Mouse (Mus musculus) CD4-positive helper T cell, adult 2 months (primary cell): ENCODE data around the gene Ank.
A peak's percentile ranks its signal among the peaks of the same experiment; 100 is the strongest.

Experiments used
- DNase-seq: peaks from one replicate; pipeline ENCODE4 v3.0.0-alpha.2; 2012; ENCODE audit warnings: low read depth, missing footprints, low spot score

Gene Ank

DNA sequence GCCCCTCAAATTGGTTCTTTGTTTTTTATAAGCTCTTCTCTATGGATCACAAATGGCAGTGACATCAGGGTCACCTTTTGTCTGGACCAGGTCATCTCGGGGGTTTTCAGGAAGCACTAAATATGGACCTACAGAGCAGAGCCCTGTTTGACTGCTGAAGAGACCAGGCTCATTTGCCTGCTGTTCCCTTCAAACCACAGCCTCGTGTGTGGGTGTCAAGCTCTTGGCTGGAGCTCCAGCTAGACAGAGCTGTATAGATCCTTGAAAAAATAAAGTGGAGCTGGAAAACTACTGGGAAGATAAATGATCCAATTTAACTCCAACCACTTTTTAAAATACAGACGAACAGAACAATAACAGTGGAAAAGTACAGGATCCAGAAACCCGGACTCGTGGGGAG, 70.3 kb downstream of the Ank start:
- no peak for DNase-seq

- DNase-seq = no peak
Observed at GRCm38 (mm10) chr15:27537519-27538223, 71.2 kb downstream of the Ank start.

DNA sequence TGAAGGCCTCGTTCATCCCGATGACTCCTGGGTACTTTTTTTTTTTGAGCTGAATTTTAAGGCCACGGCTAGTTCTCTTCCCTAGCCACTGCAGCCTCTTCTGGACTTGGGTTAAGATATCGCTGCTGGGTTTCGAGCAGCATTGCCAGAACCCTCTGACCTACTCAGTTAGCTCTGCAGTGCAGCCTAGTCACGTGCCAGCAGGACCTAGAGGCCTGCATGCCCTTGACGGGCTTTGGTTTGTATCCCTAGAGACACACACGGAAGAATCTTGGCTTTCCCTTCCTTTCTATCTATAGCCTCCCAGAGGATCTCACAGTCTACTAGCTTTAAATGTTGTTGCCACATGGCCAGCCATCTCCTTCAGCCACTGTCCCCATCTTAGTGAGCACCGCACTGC, 73.3 kb downstream of the Ank start:
- no peak for DNase-seq

- no peak for DNase-seq
Observed at GRCm38 (mm10) chr15:27545203-27545602, 78.7 kb downstream of the Ank start.

GRCm38 (mm10) chr15:27548110-27548509, 81.6 kb downstream of the Ank start:
- no peak for DNase-seq

GRCm38 (mm10) chr15:27549071-27549470, 82.6 kb downstream of the Ank start:
- no peak for DNase-seq

- no peak for DNase-seq
Observed at GRCm38 (mm10) chr15:27549878-27550277, 83.4 kb downstream of the Ank start.

- DNase-seq = no peak
Observed at GRCm38 (mm10) chr15:27550358-27550992, 84.0 kb downstream of the Ank start.

GRCm38 (mm10) chr15:27551117-27552114, 84.9 kb downstream of the Ank start:
- DNase-seq = no peak

DNA sequence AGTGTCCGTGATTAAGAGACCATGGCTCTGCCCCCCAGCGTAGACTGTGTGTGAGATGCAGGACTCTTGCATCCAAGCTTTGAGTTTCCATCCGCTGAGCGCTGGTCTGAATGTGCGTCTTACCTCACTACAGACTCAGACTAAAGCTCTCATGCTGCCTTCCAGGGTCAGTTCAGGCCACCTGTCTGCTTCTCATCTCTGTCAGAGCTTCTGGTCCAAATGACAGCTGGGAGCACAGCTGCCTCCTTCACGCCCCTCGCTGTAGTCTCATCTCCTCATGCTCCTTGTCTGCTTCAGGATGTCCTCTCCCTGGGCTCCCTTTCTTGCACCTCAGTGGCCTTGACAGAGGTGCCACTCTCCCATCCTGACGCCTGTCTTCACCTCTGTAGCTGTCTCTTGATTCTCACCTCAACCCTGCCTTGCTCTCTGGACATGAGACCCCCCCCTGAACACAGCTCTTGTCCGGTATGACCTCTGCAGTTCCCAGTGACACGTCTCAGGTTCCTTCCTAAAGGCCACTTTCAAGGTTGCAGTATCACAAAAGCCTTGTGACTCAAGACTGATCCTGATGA, 85.7 kb downstream of the Ank start:
- DNase-seq = no peak

DNA sequence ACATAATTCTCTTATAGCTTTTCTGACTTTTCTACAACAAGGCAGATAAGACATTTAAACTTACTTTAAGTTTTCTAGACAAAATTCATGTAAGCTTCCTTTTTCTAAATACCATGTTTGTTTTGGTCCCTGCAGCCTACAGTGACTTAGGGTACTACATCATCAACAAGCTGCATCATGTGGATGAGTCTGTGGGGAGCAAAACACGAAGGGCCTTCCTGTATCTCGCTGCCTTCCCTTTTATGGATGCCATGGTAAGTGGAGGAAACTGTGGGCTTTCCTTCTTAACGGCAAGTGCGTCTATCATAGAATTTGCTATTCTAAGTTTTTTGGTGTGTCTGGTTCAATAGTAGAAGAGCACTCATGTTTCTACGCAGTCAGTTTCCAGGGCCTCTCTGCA, 87.1 kb downstream of the Ank start:
- DNase-seq = no peak

GRCm38 (mm10) chr15:27558456-27559147, 92.1 kb downstream of the Ank start:
- DNase-seq = no peak

- DNase-seq = no peak
Observed at GRCm38 (mm10) chr15:27560315-27560714, 93.8 kb downstream of the Ank start.

DNA sequence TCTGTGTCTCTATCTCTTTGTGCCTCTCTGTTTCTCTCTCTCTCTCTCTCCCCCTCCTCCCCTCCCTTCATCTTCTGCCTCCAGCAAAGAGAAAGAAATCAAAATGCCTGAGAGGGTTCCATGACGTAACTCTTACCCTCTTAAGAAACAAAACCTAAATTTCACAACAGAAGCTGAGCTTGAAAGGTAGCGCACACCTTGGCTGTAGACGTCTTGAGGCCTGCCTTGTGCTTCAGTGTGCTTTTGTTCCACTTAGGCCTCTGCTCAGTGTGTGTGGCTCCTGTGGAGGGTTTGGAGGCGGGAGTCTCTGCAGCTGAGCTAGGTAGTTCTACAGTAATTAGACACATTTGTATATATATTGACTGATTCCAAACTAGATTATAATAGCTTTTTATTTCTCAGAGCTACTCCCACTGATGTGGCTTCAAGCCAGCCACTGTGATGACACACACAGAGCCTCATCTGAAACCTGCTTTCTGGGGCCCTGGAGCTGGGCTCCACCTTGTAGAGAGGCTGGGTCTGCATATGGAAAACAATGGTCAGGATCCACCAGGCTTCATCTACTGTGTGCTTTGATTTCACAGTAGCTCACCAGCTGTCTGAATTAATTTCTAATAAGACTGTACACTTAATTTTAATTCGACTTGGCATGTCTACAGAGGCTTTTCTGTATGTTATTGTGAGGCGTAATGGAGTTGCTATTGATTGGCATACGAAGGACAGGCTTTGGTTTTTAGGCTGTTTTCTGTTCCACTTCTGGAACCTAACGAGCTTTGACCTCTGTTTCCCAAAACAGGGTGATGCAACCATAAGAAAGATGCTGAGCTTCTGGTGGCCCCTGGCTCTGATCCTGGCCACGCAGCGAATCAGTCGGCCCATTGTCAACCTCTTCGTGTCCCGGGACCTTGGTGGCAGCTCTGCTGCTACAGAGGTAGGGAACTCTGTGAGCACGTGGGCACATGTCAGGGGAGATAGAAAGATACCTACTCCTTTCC, 97.9 kb downstream of the Ank start:
- peak; percentile 50 for DNase-seq

DNA sequence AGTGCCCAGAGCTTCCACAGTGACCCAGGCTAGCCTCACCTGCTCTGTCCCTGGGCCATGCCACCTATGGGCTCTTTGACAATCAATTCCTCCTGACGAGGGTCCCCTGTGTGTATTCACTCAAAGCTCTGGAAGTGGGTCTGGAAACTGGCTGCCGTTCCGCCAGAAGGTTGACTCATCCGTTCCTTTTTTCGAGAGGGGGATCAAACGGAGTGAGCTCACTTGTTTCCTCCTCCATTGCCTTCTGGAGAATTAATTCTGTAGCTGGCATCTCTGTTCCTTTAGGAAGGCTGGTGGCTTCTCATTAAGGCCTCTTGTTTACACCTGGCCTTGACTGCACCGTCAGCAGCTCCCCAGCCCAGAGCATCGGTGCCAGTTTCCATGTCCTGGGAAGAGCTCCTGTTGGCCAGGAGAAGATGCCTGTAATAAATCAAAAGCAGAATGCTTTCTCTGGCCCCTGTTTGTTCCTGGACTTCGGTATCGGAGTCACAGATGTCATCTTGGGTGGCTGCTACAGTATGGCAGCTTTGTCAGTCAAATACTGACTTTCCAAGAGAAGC, 99.2 kb downstream of the Ank start:
- DNase-seq = no peak

- DNase-seq = no peak
Observed at GRCm38 (mm10) chr15:27567356-27567755, 100.9 kb downstream of the Ank start.

GRCm38 (mm10) chr15:27568371-27568770, 101.9 kb downstream of the Ank start:
- DNase-seq = no peak

- DNase-seq = no peak
Observed at GRCm38 (mm10) chr15:27569924-27570323, 103.4 kb downstream of the Ank start.

- DNase-seq = no peak
Observed at GRCm38 (mm10) chr15:27570385-27570784, 103.9 kb downstream of the Ank start.

GRCm38 (mm10) chr15:27571179-27571578, 104.7 kb downstream of the Ank start:
- DNase-seq = no peak
